Mouse (Mus musculus) lung, postnatal 36 days (tissue): ENCODE data around the gene Gm45837.
"Not testable (repeated sequence)": the region's sequence is repeated elsewhere in the genome, so short reads cannot be mapped to it uniquely, and the experiment has no call there.

Source experiments
- DNase-seq: peaks from one replicate; pipeline ENCODE4 v3.0.0; 2022; ENCODE audit warnings: mixed read lengths

Gene Gm45837

DNA sequence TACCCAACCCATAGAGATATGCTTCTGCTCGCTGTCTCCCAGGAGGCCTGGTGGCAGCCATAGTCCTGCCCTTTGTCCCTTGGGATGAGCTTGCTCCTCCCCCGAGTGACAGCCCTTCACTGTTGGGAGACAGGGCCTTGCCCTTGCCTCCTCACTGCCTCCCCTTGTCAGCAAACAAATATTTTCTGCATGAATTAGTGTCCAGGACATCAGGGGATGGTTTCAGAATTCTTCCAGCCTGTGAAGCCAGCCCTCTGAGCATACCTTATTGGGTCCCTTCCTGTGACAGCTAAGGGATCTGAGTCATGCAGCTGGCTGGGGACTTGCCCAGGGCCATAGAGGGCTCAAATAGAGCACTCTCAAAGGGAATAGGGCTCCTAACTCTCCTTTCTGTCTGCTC lies 98.5 kb downstream of the Gm45837 start:
- DNase-seq = no peak

DNA sequence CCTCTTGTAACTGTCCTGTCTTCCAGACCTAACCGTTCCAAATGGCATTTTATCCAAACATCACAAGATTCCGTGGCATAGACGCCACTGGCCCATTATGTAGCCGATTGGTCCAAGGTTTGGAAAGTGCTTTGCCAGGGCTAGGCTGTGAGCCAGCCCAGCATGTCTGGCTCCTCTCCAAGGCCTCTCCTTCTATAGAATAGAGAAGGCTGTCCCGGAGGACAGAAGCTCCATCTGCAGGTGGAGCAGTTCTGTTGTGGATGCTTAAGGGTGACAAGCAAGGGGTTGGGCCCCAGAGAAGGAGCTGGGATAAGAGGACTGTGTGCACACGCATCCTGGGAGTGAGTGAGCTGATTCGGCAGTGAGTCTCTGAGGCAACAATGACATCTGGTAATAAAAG lies 103.0 kb downstream of the Gm45837 start:
- no peak for DNase-seq

GRCm38 (mm10) chr7:101514768-101515167 lies 104.1 kb downstream of the Gm45837 start:
- DNase-seq = no peak

- no peak for DNase-seq
These were observed 104.6 kb downstream of the Gm45837 start for GRCm38 (mm10) chr7:101515295-101515694.

DNA sequence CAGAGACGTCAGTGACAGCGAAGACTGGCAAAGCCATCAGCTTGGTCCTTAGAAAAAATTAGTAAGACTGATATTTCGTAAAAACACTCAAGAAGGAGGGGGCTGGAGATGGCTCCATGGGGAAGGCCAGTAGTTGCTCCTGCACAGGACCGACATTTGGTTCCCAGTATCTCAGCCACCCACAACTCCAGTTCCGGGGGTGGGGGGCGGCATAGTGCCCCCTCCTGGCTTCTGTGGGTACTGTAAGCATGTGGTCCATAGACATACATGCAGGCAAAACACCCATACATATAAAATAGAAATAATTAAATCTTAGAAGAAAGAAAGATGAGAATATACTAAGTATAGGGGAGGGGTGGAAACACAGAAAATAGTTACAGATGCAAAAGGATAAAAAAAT lies 105.8 kb downstream of the Gm45837 start:
- no peak for DNase-seq

DNA sequence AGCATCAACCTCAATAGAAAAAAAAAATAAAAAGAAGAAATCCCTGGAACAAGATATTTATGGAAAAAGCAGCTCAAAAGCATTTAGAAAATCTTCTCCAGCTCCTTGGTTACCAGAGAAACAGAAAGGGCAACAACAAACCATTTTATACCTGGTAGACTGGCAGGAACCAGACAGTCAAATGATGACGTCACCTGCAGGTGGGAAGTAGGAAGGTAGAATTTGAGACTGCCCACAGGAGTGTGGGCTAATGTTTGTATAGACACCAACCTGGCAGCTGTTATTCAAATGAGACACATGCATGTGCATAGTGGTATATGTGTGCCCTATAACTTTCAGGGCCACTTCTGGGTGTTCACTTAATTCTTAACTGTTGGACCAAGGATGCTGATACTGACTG lies 111.0 kb downstream of the Gm45837 start:
- no peak for DNase-seq

DNA sequence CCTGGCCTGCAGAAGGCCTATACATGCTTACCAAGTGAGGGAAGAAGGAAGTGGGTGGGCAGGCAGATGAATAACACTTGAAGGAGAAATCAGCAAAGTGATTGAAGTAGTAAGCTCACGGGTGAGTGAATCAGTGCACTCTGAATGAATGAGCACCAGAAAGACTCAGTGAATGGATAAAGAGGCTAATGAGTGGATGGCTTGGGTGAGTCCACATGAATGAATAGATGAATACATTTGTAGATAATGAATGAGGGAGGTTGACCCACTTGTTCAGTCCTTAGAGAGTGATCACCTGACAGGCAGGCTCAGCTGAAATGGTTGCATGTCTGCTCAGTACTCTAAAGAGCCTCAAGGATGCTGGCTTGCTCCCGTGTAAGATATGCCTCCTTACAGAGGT lies 112.5 kb downstream of the Gm45837 start:
- DNase-seq = no peak

GRCm38 (mm10) chr7:101526484-101526883 lies 115.8 kb downstream of the Gm45837 start:
- no peak for DNase-seq

DNA sequence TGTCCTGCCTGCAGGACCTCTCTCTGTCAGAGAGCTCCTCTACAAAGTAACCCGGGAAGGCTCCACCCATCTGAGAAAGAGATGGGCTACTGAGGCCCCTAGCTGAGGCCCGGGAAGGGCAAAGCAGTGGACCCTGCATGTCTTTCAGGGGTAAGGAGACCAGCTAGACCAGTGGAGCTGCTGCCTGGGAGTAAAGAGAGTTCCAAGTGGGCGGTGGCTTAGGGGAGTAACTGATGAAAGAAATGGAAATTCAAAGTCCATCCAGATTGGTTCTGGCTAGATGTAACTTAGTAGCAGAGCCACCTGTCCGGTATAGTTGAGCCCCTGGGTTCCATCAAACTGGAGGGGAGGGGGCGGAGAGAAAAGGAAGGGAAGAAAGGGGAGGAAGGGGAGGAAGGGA lies 123.7 kb downstream of the Gm45837 start:
- no peak for DNase-seq

GRCm38 (mm10) chr7:101535102-101535501 lies 124.4 kb downstream of the Gm45837 start:
- no peak for DNase-seq

- no peak for DNase-seq
These were observed 124.8 kb downstream of the Gm45837 start for GRCm38 (mm10) chr7:101535517-101535916.

DNA sequence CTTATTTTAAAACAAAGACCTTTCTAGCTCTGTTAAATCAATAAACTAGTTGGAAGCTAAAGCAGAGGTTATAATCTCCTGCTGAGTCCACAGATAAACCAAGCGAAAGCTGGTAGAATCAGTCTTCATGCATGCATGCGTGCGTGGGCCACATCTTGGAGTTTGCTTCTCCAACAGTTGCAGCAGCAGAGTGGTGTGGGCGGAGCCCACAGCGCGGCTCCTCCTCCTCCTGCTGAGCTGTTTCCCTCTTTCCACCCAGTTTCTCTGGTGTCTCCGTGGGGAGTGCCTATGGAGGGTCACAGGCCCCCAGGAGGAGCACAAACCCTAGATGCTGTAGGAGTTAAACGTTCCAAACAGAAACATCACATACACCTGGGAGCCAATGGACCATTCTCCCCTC lies 126.9 kb downstream of the Gm45837 start:
- peak; percentile 10 for DNase-seq

GRCm38 (mm10) chr7:101538141-101538933 lies 127.7 kb downstream of the Gm45837 start:
- DNase-seq = peak; percentile 43

DNA sequence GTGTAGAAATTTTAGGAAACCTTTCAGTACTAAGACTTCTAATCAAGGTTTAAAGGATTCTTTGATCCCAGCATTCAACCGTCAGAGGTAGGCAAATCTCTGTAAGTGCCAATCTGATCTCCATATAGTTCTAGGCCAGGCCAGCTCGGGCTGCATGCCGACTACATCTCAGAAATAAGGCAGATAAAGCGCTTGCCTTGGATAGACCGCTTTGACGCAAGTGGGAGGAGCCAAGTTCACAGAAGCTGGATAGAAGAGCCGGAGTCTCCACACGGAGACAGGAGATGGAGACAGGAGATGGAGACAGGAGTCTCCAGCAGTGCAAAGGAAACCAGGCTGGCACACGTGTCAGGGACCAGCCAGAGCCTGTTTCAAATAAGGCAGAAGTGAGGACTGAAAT lies 129.1 kb downstream of the Gm45837 start:
- DNase-seq = no peak

- no peak for DNase-seq
These were observed 130.0 kb downstream of the Gm45837 start for GRCm38 (mm10) chr7:101540684-101541083.

DNA sequence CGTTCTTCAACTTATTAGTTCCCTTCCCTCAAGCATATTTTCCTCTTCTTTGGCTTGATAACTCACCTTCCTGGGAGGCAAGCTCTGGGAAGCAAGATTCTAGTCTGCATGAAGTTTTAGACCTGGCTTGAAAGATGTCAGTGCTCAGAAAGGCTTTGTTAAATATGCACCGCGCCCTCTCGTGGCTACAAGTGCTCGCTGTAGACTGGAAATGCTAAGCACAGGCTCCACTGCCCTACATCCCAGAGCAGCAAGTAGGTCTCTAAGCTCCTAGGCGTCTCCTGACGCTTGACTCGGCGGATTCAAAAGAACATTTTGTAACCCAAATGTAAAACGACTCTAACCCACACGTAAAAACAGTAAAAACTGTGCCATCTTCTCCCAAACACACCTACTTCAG lies 130.4 kb downstream of the Gm45837 start:
- DNase-seq = peak; percentile 82

DNA sequence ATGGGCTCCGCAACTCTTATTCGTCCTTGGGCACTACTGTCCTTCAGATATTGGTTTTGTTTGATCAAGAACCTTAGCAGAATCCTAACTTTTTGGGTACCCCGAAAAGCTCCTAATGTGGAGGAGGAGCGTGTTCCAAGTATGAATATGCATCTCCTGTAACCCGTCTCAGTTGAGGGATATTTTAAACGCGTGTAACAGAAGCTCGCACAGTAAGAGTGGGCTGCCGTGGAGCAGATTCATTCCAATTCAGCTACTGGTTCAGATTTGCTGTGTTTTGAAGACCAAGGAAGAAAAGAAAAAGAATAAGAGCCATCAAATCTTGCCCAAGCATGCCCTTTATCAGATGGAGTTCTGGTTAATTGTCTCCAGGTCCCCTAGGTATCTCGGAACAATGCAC lies 131.0 kb downstream of the Gm45837 start:
- no peak for DNase-seq

- peak; percentile 9 for DNase-seq
These were observed 137.0 kb downstream of the Gm45837 start for GRCm38 (mm10) chr7:101547651-101548050.

DNA sequence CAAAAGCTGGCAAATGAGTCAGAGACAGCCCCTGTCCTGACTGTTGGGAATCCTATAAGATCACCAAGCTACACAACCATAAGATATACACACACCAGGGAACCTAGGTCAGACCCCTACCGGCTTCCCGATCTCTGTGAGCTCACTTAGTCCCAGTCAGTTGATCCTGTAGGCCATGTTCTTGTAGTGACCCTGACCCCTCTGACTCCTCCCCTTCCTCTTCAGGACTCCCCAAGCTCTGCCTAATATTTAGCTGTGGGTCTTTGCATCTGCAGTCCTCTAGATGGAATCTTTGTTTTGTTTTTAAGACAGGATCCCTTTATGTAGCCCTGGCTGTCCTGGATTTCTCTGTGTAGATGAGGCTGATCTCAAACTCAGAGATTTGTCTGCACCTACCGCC lies 138.6 kb downstream of the Gm45837 start:
- no peak for DNase-seq

GRCm38 (mm10) chr7:101550686-101551485 lies 140.2 kb downstream of the Gm45837 start:
- DNase-seq = no peak

GRCm38 (mm10) chr7:101551530-101551929 lies 140.8 kb downstream of the Gm45837 start:
- DNase-seq = no peak

- not testable (repeated sequence) for DNase-seq
These were observed 144.8 kb downstream of the Gm45837 start for GRCm38 (mm10) chr7:101555473-101555872.

- DNase-seq = no peak
These were observed 146.7 kb downstream of the Gm45837 start for GRCm38 (mm10) chr7:101557391-101557790.

- DNase-seq = not testable (repeated sequence)
These were observed 148.7 kb downstream of the Gm45837 start for GRCm38 (mm10) chr7:101559393-101559792.
